Mouse (Mus musculus) small intestine, adult 2 months (tissue): ENCODE data around the gene Klra8. TPM values are rescaled to one million over a fixed set of nuclear protein-coding genes. Genes with fewer than 3 reads are reported as not detected.
"Not testable (repeated sequence)": the region's sequence is repeated elsewhere in the genome, so short reads cannot be mapped to it uniquely, and the experiment has no call there.

Experiments
- H3K27ac ChIP-seq: fragments of 200-500 bp; 2 replicates; pipeline ENCODE4 v1.5.1; 2012; ENCODE audit warnings: low read depth, low read length, control low read depth, inconsistent platforms; ENCODE audit not compliant: insufficient read depth
- H3K27me3 ChIP-seq: fragments of 200-500 bp; 2 replicates; pipeline ENCODE4 v1.6.1; 2012; ENCODE audit warnings: mild to moderate bottlenecking, moderate library complexity, low read length, inconsistent platforms; ENCODE audit not compliant: control insufficient read depth, insufficient read depth
- H3K36me3 ChIP-seq: fragments of 200-500 bp; 2 replicates; pipeline ENCODE4 v1.6.1; 2012; ENCODE audit warnings: mild to moderate bottlenecking, low read length, control low read depth, inconsistent platforms; ENCODE audit not compliant: control insufficient read depth, insufficient read depth
- H3K4me1 ChIP-seq: fragments of 200-500 bp; 2 replicates; pipeline ENCODE4 v1.6.1; 2012; ENCODE audit warnings: low read length, inconsistent platforms, mixed read lengths; ENCODE audit not compliant: control insufficient read depth, insufficient read depth, insufficient read length
- H3K4me3 ChIP-seq: fragments of 200-500 bp; 2 replicates; pipeline ENCODE4 v1.5.1; 2012; ENCODE audit warnings: low read depth, mild to moderate bottlenecking, control low read depth, inconsistent platforms, low read length, moderate library complexity
- CTCF ChIP-seq: fragments of 200-500 bp; IDR thresholded peaks from 2 replicates; pipeline ENCODE4 v1.5.1; 2012; ENCODE audit warnings: low read depth, mild to moderate bottlenecking, control low read depth, inconsistent platforms, low read length, moderate library complexity, mixed read lengths; ENCODE audit not compliant: insufficient replicate concordance, insufficient read length; ENCODE audit errors: extremely low read depth
- POLR2A ChIP-seq: fragments of 200-500 bp; IDR thresholded peaks from 2 replicates; pipeline ENCODE4 v1.6.1; 2012; ENCODE audit warnings: low read depth, mild to moderate bottlenecking, control low read depth, inconsistent platforms, low read length, moderate library complexity
- WGBS: fragments of 180-500 bp; shearing (Covaris S2); methylation state at CpG from one replicate; pipeline ENCODE4 v1.1.7; 2018; 5-methylcytosine and 5-hydroxymethylcytosine counted together
- polyA plus RNA-seq: library from polyadenylated mRNA; depleted of rRNA; stranded (reverse); fragments of >200 nt; gene quantifications from 2 replicates; pipeline ENCODE4 v1.2.3, GENCODE M21; 2012; rRNA removed

Klra8 gene
- not detected in 2 replicates for polyA plus RNA-seq

GRCm38 (mm10) chr6:130129798-130130197, at the start of gene Klra8:
Klra8 (minus strand) TSS chr6:130129898.
- not testable (repeated sequence) for H3K27me3 ChIP-seq, H3K27ac ChIP-seq, H3K4me3 ChIP-seq, H3K4me1 ChIP-seq, H3K36me3 ChIP-seq
- WGBS, result 59% methylated on average over 4 of the region's 4 CpGs

DNA sequence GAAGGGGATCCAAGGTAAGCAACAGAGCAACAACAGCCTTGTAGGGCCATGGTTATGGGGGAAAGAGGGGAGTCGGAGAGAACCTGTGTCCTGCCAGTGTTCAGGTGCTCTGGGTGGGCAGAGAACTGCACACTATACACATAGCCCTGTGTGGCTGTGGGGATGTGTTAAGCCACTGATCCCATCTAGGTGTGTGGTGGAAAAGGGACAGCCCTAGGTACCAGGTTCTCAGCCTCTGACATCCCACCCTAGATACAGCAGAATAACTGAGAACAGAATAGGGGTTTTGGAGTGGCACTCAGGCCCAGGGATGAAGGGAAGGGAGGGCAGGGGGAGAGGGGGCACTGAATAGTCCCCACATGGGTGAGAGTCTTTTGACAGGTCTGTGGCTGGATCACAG, 19.2 kb downstream of the Klra8 start:
- WGBS, result 87% methylated on average over 1 of the region's 1 CpGs
- H3K4me1 ChIP-seq, result no peaks in the 10 kb centered on the region
- H3K4me3 ChIP-seq, result no peak overlapping the region
- TF ChIP-seq POLR2A (no peak), CTCF (no peak)
- no peak overlapping the region for H3K27ac ChIP-seq
- no peaks in the 10 kb centered on the region for H3K27me3 ChIP-seq
- H3K36me3 ChIP-seq, result no peaks in the 10 kb centered on the region

DNA sequence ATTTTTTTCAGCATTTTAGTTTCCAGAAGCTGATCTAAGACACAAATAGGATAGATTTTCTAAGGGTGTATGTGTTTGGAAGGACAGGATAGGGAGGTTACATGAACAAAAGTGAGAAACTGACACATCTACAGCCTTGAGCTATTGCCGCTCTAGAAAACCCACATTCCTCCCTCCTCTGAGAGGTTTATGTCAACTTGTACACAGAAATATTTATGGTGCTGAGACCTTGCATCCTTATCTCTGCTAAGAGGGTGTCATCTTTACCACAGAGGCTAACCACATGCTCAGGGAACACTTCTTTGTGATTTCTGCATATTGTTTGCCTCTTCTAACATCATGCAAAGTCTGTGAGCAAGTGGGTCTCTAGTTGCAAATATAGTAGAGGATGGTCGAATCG, 27.0 kb downstream of the Klra8 start:
- H3K4me1 ChIP-seq, H3K27ac ChIP-seq, H3K27me3 ChIP-seq, H3K4me3 ChIP-seq, H3K36me3 ChIP-seq: not testable (repeated sequence)
- 79% methylated on average over 3 of the region's 3 CpGs for WGBS

GRCm38 (mm10) chr6:130092336-130092948, 37.3 kb downstream of the Klra8 start:
- Histone ChIP-seq H3K4me3 (no peak overlapping the region), H3K36me3 (no peaks in the 10 kb centered on the region), H3K4me1 (no peaks in the 10 kb centered on the region), H3K27me3 (no peaks in the 10 kb centered on the region), H3K27ac (no peak overlapping the region)
- whole genome bisulfite sequencing, result 72% methylated on average over 5 of the region's 5 CpGs
- TF ChIP-seq POLR2A, result no peak
- no peak for TF ChIP-seq CTCF

GRCm38 (mm10) chr6:130067171-130067570, 62.5 kb downstream of the Klra8 start, which contains the start of gene Klra4:
Klra4 (minus strand) TSS chr6:130067271.
- H3K4me1 ChIP-seq, H3K36me3 ChIP-seq, H3K27ac ChIP-seq, H3K27me3 ChIP-seq, H3K4me3 ChIP-seq: not testable (repeated sequence)
- 69% methylated on average over 1 of the region's 1 CpGs for WGBS

Other genes with a start within 250 kb of the Klra8 start
- not detected in 2 replicates for gene Klra5, start 212.2 kb downstream of the Klra8 start, polyA plus RNA-seq
- not detected in 2 replicates for gene Klra6, start 102.9 kb downstream of the Klra8 start, polyA plus RNA-seq
- gene Klra4, start 62.6 kb downstream of the Klra8 start, polyA plus RNA-seq, result not detected in 2 replicates
- not detected in 2 replicates for gene Klra9, start 63.2 kb upstream of the Klra8 start, polyA plus RNA-seq
- not detected in 2 replicates for gene Klra7, start 103.4 kb upstream of the Klra8 start, polyA plus RNA-seq
- gene Klra10, start 152.0 kb upstream of the Klra8 start, polyA plus RNA-seq, result not detected in 2 replicates
- gene Klra3, start 207.7 kb upstream of the Klra8 start, polyA plus RNA-seq, result not detected in 2 replicates